Mouse (Mus musculus) cerebellum, postnatal 10 days (tissue): Measurements from ENCODE around the gene Casp3.

ENCODE experiments used
- DNase-seq, 2 experiments: peaks; one replicate each; pipeline ENCODE4 v3.0.0; 2021; ENCODE audit warnings: mixed read lengths in 2 of 2

Gene Casp3

DNA sequence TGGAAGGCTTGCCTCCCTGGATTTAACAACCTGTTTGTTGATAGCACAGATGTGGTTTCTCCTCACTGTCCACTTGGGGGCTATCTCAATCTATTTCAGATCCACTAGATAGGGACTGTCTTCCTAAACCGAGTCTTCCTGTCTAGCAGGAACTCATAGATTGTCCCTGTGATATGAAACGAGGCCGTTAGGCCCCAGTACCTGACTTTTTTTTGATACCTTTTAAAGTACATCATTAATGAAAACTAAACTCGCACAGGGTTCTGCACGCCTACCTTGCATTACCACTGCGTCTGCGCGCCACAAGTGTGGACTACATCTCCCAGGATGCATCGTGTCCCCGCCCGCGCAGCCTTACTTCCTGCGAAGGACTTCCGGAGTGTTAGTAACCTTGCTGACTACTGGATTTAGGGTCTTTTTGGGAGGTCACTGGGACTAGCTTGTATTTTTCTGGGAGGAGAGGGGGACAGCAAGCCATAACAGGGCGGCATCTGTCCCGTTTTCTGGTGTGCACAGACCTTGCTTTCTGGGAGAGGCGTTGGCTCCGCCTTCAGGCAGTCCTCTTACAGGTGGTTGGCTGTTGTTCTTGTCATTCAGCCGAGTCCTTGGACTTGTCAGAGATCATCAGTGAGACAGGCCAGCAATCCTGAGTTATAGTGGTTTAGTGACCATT, 69.7 kb downstream of the Casp3 start:
- DNase-seq: peak; percentile 94 to 95
